Mouse (Mus musculus) embryo, embryonic 11 days (tissue): ENCODE data around the gene Klhl5.

ENCODE experiments used
- DNase-seq: peaks from one replicate; pipeline ENCODE4 v3.0.0-alpha.2; 2015

Klhl5 gene

DNA sequence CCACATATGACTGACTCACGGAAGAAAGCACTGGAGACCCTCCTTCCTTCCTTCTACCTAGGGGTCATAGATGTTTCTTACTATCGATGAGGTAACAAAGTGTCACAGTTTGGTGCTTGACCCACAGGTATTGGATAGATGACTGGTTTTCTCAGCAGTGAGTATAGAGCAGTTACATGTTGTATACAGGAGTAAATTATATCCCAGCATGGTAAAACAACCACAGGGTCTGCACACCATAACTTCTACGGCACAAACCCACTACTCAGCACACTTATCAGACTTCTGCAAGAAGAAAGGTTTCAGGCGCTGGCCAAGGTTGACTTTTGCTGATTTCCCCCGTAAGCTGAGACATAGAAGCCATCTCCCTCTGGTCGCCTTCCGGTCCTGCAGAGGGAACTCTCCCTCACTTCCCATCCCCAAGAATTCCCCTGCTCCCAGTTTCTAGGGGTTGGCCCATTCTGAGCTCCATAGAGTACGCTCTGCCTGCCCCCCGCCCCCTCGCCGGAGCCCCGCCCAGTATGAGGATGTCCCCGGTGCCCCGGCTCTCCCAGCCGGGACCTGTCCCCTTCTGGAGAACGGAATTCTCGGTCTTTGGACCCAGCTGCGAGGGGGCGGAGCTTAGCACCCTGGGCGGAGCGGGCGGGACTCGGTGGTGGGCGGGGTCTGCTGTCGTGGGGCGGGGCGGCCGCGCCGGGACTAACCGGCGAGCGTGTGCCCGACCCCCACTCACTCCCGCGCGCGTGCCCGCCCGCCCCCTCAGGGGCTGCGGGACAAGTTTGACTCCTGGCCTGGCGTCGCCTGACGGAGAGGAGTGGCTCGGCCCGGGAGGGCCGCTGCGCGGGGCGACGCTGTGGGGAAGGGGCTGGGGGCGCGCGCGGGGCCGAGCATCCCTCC is at the start of gene Klhl5:
Klhl5 (plus strand) TSS at position 664 of the 897 bp plus-strand sequence.
- DNase-seq, result peak; percentile 93

DNA sequence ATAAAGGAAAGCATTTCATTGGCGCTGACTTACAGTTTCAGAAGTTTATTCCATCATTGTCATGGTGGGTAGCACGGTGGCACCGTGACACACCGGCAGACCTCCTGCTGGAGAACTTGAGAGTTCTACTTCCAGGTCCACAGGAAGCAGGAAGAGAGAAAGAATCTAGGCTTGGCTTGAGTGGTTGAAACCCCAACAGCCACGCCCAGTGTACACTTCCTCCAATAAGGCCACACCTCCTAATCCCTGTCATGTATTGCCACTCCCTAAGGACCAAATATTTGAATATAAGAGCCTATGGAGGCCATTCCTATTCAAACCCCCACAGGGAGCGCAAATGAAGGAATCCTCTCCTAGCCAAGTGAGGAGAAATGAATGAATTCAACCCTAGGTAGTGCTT is 49.7 kb upstream of the Klhl5 start:
- DNase-seq, result no peak

DNA sequence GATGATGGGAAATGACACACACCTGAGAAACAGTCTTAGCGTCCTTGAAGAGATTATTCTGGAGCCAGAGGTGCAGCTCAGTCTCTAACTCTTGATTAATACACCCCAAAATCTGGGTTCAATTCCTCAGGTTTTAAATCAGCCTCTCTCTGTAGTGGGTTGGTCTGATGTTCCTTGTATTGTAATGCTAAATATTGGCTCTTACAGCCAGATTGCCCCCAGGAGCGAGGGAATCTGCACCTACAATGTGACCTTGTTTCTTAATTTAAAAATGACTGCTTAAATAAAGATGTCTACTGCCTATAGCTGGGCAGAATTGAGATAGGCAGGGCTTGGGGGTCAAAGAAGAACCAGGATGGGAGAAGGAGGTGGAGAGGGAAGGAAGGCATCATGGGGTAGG is 47.5 kb upstream of the Klhl5 start:
- DNase-seq, result no peak

DNA sequence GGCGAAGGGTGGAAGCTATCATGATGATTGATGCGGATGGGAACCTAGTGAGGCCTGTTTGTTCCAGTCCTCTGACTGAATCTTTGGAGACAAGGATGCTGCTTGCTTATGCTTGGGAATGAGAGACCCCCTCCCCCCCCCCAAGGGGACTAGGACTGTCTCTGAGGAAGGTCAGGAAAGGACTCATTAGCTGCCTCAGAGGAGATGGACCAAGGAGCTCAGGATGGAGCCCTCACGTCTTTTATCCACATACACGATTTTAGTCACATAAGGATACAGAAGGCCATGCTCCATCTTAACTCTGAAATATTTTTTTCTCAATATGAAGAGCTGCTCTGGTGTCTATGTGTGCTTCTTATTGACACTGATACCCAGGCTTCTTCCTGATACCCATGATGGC is 45.1 kb upstream of the Klhl5 start:
- no peak for DNase-seq

DNA sequence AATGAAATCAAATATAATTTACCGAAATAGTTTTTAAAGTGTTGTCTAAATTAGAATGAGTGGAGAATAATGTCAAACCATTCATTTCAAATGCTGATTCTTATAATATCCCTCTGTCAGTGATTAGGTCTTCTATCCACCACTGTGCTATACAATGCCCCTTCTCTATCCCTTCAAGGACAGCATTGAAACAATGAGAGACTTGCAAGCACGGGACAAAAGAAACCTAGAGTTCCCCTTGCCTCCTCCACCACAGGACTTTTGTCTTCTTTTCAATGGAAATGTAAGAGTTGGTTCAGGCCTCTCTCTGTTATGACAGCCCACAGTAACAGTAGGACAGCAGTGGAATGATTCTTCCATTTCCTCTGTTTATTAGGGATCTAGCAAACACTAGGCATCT is 44.1 kb upstream of the Klhl5 start:
- no peak for DNase-seq

DNA sequence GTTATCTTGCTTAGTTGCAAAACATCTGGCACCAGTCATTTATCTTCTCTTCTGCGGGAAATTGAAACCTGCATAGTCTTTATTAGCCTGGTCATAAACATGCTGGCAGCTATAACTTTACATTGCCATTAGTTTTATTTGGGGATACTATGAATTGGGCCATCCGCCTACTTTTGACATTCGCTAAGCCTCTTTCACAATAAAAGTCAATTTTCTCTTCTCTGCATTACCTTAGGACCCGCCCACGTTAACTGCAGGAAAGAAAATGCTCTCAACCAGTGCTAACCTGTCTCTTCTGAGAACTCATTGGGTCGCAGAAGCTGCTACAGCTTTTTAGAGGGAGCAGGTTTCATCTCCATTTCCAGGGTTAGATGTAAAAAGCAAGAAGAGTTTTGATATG is 39.2 kb upstream of the Klhl5 start:
- no peak for DNase-seq

DNA sequence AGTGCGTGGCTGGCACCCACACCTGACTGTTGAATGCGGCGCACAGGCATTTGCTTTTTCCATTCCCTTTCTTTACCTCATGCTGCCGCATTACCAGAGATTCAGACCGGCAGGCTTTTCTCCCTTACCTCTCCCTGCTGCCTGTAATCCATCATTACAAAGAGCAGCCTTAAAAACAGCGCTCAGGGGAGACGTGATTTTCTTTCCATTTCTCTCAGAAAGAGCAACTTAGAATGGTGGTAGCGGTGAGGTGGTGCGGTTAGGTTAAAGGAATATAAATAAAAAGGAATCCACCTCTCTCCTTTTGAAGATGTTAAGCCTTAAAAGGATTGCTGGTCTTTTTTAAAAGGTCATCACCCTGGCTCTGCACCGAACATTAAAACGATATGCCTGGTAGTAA is 37.5 kb upstream of the Klhl5 start:
- DNase-seq, result no peak

DNA sequence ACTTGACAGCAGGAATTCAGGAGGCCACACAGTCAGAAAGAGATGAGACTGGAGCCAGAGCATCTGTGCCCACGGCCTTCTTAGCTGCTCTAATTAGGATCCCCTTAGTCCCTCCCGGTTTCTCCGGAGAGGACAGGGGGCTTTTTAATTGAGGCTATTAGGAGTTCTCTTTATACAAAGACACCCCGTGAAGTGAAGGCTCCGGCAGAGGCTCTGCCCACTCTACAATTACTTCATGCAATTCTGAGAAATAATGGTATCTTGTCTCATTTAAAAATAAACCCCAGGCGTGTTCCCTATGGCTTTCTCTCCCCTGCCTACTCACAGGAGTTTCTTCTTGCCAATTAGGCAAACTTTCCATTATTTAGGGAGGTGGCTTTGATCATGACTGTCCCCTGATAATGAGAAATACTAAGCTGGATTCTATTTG is 35.6 kb upstream of the Klhl5 start:
- DNase-seq, result no peak

DNA sequence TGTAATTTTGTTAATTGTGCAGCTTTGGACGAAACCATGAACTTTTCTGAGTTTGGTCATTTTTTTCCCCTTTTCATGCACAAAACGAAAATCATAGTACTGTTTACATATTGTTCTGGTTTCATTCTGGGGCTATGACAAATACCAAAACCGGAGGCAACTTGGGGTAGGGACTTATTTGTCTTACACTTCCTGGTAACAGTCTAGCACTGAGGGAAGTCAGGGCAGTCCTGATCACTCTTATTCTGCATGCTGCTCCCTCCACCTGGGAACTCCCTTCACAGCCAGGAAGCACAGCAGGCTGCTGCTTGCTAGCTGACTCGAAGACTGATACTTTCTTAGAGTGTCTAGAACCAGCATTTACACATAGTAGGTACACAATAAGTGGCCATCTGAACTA is 34.1 kb upstream of the Klhl5 start:
- no peak for DNase-seq

DNA sequence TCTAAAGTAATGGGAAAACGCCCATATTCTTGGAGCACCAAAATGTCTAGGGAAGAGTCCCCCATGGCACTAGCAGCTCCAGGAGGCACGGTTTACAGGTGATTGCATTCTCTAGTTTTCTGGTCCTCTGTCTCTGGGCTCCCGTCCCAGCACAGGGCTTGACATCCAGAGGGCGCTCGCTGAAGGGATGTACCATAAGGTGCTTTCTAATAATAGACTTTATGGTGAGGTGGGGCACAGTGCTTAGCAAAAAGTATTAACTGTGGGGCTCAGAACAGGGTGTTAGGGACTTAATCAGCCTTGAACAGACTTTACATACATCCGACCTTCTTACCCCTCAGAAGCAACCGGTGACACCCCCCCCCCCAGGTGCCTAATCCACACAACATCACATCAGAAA is 32.6 kb upstream of the Klhl5 start:
- DNase-seq, result no peak

DNA sequence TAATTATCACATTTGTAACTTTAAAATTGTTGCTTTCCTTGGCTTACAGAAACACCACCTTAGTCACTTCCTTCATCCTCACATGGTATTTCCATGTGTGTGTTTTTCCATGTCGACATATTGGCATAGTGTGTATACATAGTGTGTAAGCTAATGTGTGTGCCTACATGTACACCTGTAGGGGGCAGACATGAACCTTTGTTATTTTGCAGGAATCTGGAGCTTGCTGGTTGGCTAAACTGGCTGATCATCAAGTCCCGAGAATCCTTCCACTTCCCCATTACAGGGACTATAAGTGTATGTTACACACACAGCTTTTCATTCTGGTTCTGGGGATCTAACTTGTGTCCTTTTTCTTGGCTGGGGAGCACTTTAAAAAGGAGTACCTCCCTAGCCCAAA is 31.3 kb upstream of the Klhl5 start:
- DNase-seq, result no peak

DNA sequence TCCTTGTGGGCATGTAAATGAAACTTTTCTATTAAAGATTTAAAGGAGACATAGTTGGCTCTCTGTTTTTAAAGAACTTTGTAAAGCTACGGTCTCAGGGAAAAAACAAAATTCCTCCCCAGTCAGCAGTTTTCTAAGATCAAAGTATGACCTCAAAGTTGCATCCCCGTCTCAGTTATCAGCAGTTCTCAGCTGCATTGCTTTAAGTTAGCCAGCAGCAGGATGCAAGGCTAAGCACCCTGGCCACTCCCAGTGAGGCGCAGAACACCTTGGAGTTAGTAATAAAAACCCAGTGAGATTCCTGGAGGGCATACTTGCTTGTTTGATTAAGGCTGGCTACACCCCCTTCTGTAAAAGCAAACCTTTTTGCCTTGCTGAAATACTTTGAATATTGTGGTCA is 30.6 kb upstream of the Klhl5 start:
- no peak for DNase-seq

DNA sequence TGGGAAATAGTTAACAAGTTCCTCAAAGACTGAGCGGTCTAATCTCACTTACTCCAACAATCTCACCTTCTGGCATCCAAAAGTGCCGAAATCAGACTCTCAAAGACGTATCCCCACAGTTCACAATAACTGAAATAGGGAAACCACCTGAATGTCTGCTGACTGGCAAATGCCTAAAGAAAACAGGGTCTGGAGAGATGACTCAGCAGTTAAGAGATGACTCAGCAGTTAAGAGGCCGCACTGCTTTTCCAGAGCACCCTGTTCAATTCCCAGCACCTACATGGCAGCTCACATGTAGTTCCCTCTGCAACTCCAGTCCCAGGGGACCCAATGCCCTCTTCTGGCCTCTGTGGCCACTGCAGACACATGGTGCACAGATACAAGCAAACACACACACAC is 29.3 kb upstream of the Klhl5 start:
- no peak for DNase-seq

DNA sequence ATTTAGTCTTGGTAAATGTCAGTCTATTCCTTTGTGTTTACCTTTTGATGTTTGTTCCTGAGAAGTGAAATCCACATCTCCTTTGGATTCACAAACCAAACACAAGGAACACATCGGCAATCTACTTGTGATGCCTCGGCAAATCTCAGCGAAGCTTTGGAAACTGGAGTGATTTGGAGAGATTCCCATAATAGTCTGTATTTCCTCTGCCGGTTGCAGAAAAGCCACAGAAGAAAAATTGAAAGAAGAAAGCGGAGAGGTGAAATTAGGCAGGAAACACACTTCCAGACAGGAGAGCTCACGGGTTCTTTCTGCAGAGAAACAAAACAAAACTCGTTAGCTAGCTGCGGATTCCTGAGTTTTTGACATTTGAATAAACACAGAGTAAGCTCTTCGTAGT is 27.5 kb upstream of the Klhl5 start:
- DNase-seq, result no peak

DNA sequence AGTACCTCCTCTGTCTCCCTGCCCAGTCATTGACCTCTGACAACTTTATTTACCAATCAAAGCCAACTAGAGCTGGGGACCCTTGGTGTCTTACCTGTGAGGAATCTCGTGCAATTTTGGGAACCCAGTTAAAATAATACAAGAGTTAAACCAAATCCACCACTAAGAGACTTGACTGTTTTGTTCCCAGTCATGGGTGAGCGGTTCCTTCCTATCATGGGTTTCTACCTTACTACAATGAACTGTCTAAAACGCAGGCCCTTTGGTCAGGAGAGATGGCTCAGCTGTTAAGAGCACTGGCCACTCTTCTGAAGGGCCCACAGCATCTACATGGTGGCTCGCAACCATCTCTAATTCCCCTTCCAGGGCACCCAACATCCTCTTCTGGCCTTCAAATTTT is 25.5 kb upstream of the Klhl5 start:
- no peak for DNase-seq

DNA sequence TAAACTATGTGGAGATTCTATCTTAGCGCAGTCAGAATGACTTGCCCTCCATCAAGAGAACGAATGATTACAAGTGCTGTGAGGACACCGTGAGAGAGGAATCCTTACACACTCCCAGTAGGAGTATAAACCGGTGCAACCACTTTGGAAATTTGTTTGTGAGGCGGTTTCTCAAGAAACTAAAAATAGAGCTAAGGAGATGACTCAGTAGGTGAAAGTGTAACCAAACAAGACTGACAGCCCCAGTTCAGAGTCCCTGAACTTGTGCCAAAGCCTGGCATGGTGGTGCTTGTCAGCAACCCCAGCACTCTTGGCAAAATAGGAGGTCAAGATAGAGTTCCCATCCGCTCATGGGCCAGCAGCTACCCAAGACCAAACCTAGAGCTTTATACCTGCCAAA is 20.8 kb upstream of the Klhl5 start:
- DNase-seq, result no peak

DNA sequence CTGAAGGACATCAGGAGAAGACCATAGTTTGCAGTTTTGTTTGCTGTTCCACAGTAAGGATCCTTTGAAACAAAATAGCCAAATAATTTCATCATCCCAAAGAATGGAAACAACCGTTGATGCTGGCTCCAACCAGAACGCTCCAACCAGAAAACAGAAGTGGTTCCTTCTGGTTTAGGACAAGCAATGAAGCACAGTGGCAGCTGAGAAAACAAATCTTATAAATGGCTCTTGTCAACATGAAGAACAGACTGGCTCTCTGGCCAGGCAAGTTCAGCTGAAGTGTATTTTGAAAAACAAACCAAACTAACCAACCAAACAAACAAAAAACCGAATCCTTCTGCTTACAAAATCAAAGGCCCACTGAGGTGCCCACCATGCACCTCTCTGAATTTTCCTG is 17.6 kb upstream of the Klhl5 start:
- no peak for DNase-seq

DNA sequence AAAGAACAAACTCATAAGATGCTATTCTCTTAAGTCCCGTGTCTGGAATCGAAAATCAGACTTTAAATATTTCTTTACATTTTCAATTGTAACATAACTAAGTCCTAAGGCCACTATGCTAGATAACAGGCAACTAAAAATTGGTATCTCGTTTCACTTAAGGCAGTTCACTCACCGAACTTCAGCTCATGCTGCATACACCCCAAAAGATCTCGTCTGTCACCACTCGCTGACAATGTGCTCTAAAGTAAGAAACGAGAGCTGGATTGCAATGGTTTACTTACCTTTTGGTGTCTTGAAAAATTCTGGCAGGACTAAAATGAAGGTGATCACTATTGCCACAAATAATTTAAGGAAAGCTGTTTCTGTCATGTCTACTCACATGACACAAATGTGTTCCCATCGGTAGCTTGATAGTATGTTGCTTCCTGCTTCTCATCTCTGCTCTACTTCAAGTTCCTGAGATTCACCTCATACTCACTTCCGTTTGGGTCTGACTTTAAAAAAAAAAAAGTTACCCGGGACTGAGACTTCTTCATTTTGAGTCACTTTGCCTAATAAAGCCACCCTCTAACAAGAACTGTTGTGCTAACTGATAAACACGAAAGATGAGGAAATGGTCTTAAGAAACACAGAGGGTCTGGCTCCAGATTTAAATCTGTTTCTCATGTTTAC is 16.0 kb upstream of the Klhl5 start:
- DNase-seq, result no peak

DNA sequence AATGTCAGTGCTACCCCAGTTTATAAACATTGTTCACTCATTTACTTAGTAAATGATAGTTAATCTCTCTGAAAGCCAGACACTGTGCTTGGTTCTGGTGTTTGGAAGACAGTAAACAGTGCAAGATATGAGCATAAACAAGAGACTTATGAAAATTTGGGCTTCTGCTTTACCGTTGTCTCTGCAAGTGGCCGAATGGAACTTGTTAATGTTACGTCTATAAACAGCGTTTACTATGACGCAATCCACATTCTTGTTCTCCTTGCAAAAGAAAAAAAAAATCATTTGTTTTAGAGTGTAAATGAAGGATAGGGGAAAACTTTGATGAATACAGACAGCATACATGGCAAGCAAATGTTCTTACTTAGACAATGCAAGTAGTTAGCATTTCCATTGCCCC is 15.4 kb upstream of the Klhl5 start, which contains the start of gene Tmem156:
Tmem156 (minus strand) TSS at position 212 of the 400 bp plus-strand sequence.
- no peak for DNase-seq

DNA sequence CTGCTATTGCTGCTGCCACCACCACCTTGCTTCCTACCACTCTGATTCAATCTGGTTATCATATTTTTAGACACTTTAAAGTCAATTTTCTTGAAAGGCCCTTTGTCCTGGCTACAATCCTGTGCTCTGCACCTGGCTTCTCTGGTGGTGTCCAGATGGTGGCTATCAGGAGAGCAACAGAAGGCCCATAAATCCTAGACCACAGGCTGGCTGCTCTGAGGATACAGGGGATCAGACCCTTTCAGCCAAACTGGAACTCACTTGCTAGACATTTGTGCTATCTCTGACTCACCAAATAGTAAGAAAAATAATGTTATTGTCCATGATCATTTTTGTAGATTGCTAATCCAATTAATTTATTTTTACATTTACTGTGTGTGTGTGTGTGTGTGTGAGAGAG is 13.6 kb upstream of the Klhl5 start:
- peak; percentile 60 for DNase-seq

DNA sequence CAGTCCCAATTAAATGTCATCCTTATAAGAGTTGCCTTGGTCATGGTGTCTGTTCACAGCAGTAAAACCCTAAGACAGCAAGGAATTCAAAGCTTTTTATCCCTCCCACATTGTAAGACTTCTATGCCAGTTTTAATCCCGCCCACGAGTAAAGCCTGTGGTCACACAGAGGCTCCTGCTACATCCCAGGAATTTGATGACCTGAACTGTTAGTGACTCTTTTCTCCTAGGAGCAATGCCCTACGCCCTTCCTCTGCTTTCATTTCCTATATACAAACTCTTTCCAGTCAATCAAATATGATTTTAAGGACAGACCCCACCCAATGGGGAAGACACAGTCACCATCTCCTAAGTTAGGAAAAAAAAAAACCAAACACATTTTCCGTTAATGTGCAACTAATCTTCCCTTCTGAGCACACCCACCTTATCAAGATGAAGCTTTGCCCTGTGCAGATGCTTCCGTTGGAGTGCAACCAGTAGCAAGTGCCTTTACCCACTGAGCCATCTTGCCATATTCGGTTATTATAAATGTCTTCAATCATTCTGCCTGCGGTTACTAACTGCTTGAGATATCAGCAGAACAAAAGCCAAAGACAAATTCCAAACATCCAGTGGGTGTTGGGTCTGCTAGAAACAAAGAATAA is 12.3 kb upstream of the Klhl5 start:
- DNase-seq, result no peak

DNA sequence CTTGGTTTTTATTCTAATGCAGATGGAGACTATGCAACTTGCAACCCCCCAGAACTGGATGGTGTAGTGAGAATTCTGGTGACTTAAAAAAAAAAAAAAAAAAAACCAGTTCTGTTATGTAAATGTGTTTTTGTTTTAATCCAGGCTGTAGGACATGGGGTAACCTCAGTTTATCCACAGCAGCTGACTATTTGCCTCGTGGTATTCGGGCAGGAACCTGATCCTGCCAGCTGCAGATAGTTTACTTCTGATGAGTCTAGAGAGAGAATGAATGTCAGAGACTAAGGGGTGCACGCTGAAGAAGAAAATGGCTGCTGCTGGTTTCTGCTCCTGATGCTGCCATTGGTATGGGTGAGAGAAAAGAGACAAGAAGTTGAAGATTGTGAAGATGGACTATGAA is 11.3 kb upstream of the Klhl5 start:
- no peak for DNase-seq

DNA sequence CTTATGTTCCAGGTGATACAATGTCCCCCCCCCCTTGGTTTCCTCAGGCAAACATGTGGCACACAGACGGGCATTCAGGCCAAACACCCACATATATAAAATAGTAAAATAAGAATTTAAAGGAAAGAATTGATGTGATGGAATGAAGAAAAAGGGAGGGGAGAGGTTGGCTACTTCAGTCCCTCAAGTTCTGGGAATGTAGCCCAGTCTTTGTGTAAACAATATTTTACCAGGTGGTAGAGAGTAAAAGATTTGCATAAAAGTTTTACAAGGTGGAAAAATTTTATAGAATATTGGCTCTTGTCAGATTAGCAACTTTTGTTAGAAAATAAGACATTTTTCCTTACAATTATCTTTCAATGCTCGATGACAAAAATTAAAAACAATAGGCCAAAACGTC is 10.5 kb upstream of the Klhl5 start:
- no peak for DNase-seq

DNA sequence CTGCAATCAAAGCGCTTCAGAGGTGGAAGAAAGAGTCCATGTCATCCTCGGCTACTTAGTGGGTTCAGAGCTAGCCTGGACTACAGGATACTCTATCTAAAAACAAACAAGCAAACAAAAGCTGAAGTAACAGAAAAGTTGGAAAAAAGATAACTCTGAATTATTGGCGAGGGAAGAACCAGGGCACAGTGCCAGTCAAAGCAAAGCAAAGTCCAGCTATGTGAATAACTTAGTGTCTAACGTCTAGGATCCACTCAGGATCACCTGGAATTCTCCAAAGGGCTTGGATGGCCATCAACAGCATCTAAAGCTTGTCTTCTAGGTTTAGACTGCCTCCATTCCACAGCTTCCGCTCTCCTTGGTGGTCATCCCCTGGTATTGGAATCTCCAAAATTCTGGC is 9.9 kb upstream of the Klhl5 start:
- no peak for DNase-seq
